Mouse (Mus musculus) forebrain, embryonic 13.5 days (tissue): ENCODE data around the gene Il4i1. TPM values are rescaled to one million over a fixed set of nuclear protein-coding genes. Genes with fewer than 3 reads are reported as not detected.

Source experiments
- ATAC-seq: fragments of 200-750 bp; cut with Nextera tagmentation; 2 replicates; pipeline ENCODE4 v1.8.0; 2017
- H3K27ac ChIP-seq: fragments of 300-500 bp; sonication (generic); 2 replicates; pipeline ENCODE4 v1.5.1; 2015; ENCODE audit warnings: inconsistent platforms, mild to moderate bottlenecking, moderate library complexity
- H3K27me3 ChIP-seq: fragments of 300-500 bp; sonication (generic); 2 replicates; pipeline ENCODE4 v1.6.1; 2015; ENCODE audit warnings: mild to moderate bottlenecking, inconsistent platforms
- H3K36me3 ChIP-seq: fragments of 300-500 bp; sonication (generic); 2 replicates; pipeline ENCODE4 v1.6.1; 2015; ENCODE audit warnings: mild to moderate bottlenecking, inconsistent platforms; ENCODE audit not compliant: poor library complexity, severe bottlenecking
- H3K4me1 ChIP-seq: fragments of 300-500 bp; sonication (generic); 2 replicates; pipeline ENCODE4 v1.6.1; 2015; ENCODE audit warnings: inconsistent platforms
- H3K4me2 ChIP-seq: fragments of 300-500 bp; sonication (generic); 2 replicates; pipeline ENCODE4 v1.6.1; 2015; ENCODE audit warnings: inconsistent platforms, mild to moderate bottlenecking, moderate library complexity
- H3K4me3 ChIP-seq: fragments of 300-500 bp; sonication (generic); 2 replicates; pipeline ENCODE4 v1.5.1; 2015; ENCODE audit warnings: mild to moderate bottlenecking, inconsistent platforms
- H3K9ac ChIP-seq: fragments of 300-500 bp; sonication (generic); 2 replicates; pipeline ENCODE4 v1.6.1; 2015; ENCODE audit warnings: mild to moderate bottlenecking, inconsistent platforms
- H3K9me3 ChIP-seq: fragments of 300-500 bp; sonication (generic); replicated peaks from 2 replicates; pipeline ENCODE4 v1.6.1; 2016; ENCODE audit warnings: inconsistent platforms
- WGBS: fragments of 180-500 bp; shearing (Covaris S2); methylation state at CpG from one replicate; pipeline ENCODE4 v1.1.7; 2015; 5-methylcytosine and 5-hydroxymethylcytosine counted together
- polyA plus RNA-seq: library from polyadenylated mRNA; unstranded; fragments of >200 nt; fragmentation: Nextera tagmentation; extraction: Ambion mirVana; gene quantifications from 2 replicates; pipeline ENCODE4 v1.2.1, GENCODE M21; 2015

Gene Il4i1
- polyA plus RNA-seq: 1.2 and 1.9 TPM in 2 replicates

DNA sequence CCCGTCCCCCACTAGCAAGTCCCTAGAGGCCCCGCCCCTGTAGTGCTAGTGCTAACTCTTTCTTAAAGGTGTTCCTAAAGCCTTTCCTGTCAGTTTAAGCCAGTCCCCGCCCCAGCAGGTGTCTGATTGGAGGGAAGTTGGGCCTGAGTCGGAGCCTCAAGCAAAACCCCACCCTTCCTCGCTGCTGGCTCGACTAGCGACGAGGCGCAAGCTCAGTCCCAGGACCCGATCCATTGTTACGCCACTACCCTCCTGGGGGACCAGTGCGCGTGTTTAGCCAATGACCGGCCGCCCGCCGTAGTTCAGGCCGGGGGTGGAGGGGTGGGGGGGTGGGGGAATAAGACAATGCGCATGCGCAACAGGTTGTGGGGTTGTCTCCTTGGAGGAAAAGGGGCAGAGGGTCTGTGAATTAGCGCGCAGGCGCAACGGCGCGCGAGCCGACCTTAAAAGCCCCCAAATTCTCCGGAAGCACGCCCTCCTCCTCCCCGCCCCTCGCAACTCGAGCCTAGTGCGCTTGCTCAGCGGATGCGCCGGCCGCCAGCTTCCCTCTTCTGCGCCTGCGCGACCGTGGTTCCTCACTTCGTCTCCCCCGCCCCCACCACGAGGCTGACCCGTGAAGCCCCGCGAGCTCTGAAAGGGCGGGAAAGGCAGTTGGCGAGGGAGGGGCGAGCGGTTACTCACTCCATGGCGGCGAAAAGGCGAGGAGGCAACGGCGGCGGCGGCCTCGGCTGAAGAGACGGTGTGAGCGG is at the start of gene Il4i1, which contains the start of gene Nup62:
TSS of gene Il4i1 (plus strand) at position 667 of the 749 bp plus-strand sequence.
TSS of gene Nup62 (plus strand) at position 368 of the 749 bp plus-strand sequence.
- Histone ChIP-seq H3K4me3 (peak within 1 kb of the TSS; percentile 84), H3K27me3 (no peaks in the 10 kb centered on the region), H3K27ac (peak within 1 kb of the TSS; percentile 94), H3K9ac (peak within 1 kb of the TSS; percentile 95), H3K36me3 (peaks cover 17% of the 10 kb centered on the region; the same call in 1 of the 2 replicates), H3K4me2 (peak within 1 kb of the TSS; percentile 84), H3K4me1 (peaks cover 47% of the 10 kb centered on the region), H3K9me3 (no peaks in the 10 kb centered on the region)
- peak; percentile 93 for ATAC-seq
- under 1% methylated on average over 58 of the region's 62 CpGs for WGBS

GRCm38 (mm10) chr7:44768129-44768528 is 48.1 kb upstream of the Il4i1 start:
- no peak overlapping the region for H3K27ac ChIP-seq
- ATAC-seq: no peak
- peaks cover 88% of the 10 kb centered on the region for H3K36me3 ChIP-seq

DNA sequence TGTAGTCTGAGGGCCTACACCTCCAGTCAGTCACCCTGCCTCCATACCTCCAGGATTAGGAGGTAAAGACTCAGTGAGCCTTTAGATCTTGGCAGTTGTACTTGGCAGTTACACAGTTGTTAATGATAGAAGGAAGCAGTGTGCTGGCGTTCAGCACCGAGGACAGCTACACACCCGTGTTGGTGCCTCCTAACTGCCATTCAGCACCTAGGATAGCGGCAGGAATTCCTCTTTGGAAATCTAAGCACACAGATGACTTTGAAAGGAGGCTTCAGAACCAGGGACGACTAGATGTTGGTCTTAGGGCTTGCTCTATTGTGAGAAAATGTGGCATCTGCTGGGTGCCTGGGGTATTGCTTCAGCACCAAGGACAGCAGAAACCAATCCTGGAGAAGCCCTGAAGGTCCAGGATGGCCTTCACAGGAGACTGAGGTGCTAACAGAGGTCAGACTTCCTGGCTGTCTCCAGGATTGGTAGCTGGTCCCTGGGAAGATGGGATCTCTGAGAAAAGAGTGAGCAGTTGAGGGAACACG is 46.1 kb upstream of the Il4i1 start:
- Histone ChIP-seq H3K27ac (no peak overlapping the region), H3K27me3 (no peaks in the 10 kb centered on the region), H3K9ac (no peak overlapping the region), H3K36me3 (peaks cover 84% of the 10 kb centered on the region), H3K4me3 (no peak overlapping the region), H3K4me1 (no peaks in the 10 kb centered on the region), H3K9me3 (no peaks in the 10 kb centered on the region), H3K4me2 (no peak overlapping the region)
- ATAC-seq: no peak
- 17% methylated on average over 6 of the region's 6 CpGs for WGBS

More at GRCm38 (mm10) chr7:44768129-44768528, 48.1 kb upstream of the Il4i1 start:
- Histone ChIP-seq H3K4me2 (no peak overlapping the region), H3K27me3 (no peaks in the 10 kb centered on the region), H3K4me3 (no peak overlapping the region), H3K4me1 (no peaks in the 10 kb centered on the region), H3K9me3 (no peaks in the 10 kb centered on the region), H3K9ac (no peak overlapping the region)
- 89% methylated on average over 5 of the region's 5 CpGs for WGBS

- Histone ChIP-seq H3K36me3 (peaks cover 80% of the 10 kb centered on the region), H3K4me3 (no peak overlapping the region), H3K9ac (no peak overlapping the region), H3K27me3 (no peaks in the 10 kb centered on the region), H3K27ac (no peak overlapping the region), H3K4me2 (no peak overlapping the region), H3K4me1 (no peaks in the 10 kb centered on the region), H3K9me3 (no peaks in the 10 kb centered on the region)
- WGBS: 90% methylated on average over 8 of the region's 8 CpGs
- no peak for ATAC-seq
These were observed 43.5 kb upstream of the Il4i1 start for GRCm38 (mm10) chr7:44772591-44773204.

GRCm38 (mm10) chr7:44776849-44777498 is 39.2 kb upstream of the Il4i1 start:
- Histone ChIP-seq H3K27me3 (no peaks in the 10 kb centered on the region), H3K36me3 (peaks cover 42% of the 10 kb centered on the region), H3K4me2 (no peak overlapping the region), H3K9me3 (no peaks in the 10 kb centered on the region), H3K9ac (no peak overlapping the region), H3K27ac (no peak overlapping the region), H3K4me1 (no peaks in the 10 kb centered on the region), H3K4me3 (no peak overlapping the region)
- no peak for ATAC-seq
- 93% methylated on average over 9 of the region's 9 CpGs for WGBS

GRCm38 (mm10) chr7:44780101-44780500 is 36.1 kb upstream of the Il4i1 start:
- H3K27ac ChIP-seq: no peak overlapping the region
- WGBS: 91% methylated on average over 8 of the region's 8 CpGs
- no peak overlapping the region for H3K4me2 ChIP-seq
- H3K36me3 ChIP-seq: peaks cover 22% of the 10 kb centered on the region
- H3K4me1 ChIP-seq: no peaks in the 10 kb centered on the region
- no peaks in the 10 kb centered on the region for H3K9me3 ChIP-seq
- H3K27me3 ChIP-seq: no peaks in the 10 kb centered on the region
- H3K4me3 ChIP-seq: no peak overlapping the region
- no peak for ATAC-seq
- H3K9ac ChIP-seq: no peak overlapping the region

GRCm38 (mm10) chr7:44789531-44789930 is 26.7 kb upstream of the Il4i1 start:
- no peak overlapping the region for H3K27ac ChIP-seq
- H3K4me3 ChIP-seq: no peak overlapping the region
- WGBS: 86% methylated on average over 3 of the region's 3 CpGs
- no peaks in the 10 kb centered on the region for H3K4me1 ChIP-seq
- H3K9me3 ChIP-seq: peaks cover 11% of the 10 kb centered on the region; the same call in 1 of the 2 replicates
- no peak overlapping the region for H3K9ac ChIP-seq
- ATAC-seq: no peak
- no peaks in the 10 kb centered on the region for H3K36me3 ChIP-seq
- H3K4me2 ChIP-seq: no peak overlapping the region
- H3K27me3 ChIP-seq: no peaks in the 10 kb centered on the region

- H3K27ac ChIP-seq: no peak overlapping the region
- 63% methylated on average over 4 of the region's 4 CpGs for WGBS
These were observed 26.1 kb upstream of the Il4i1 start for GRCm38 (mm10) chr7:44790066-44790465.

GRCm38 (mm10) chr7:44792781-44793180 is 23.4 kb upstream of the Il4i1 start:
- Histone ChIP-seq H3K4me3 (no peak overlapping the region), H3K27me3 (no peaks in the 10 kb centered on the region), H3K36me3 (no peaks in the 10 kb centered on the region), H3K9me3 (peaks cover 11% of the 10 kb centered on the region; the same call in 1 of the 2 replicates), H3K9ac (no peak overlapping the region), H3K4me1 (no peaks in the 10 kb centered on the region), H3K4me2 (no peak overlapping the region), H3K27ac (no peak overlapping the region)
- 84% methylated on average over 6 of the region's 6 CpGs for WGBS
- no peak for ATAC-seq

More at GRCm38 (mm10) chr7:44790066-44790465, 26.1 kb upstream of the Il4i1 start:
- Histone ChIP-seq H3K9ac (no peak overlapping the region), H3K4me2 (no peak overlapping the region), H3K4me3 (no peak overlapping the region), H3K27me3 (no peaks in the 10 kb centered on the region), H3K4me1 (no peaks in the 10 kb centered on the region), H3K36me3 (no peaks in the 10 kb centered on the region), H3K9me3 (peaks cover 11% of the 10 kb centered on the region; the same call in 1 of the 2 replicates)
- ATAC-seq: no peak

GRCm38 (mm10) chr7:44808927-44809326 is 7.3 kb upstream of the Il4i1 start:
- Histone ChIP-seq H3K4me2 (no peak overlapping the region), H3K27me3 (no peaks in the 10 kb centered on the region), H3K36me3 (peaks cover 16% of the 10 kb centered on the region; the same call in 1 of the 2 replicates), H3K4me1 (no peaks in the 10 kb centered on the region), H3K4me3 (no peak overlapping the region), H3K9ac (no peak overlapping the region), H3K9me3 (no peaks in the 10 kb centered on the region), H3K27ac (no peak overlapping the region)
- WGBS: 91% methylated on average over 2 of the region's 2 CpGs
- no peak for ATAC-seq

- Histone ChIP-seq H3K9me3 (no peaks in the 10 kb centered on the region), H3K4me2 (no peak overlapping the region), H3K4me1 (no peaks in the 10 kb centered on the region), H3K27me3 (no peaks in the 10 kb centered on the region), H3K36me3 (peaks cover 17% of the 10 kb centered on the region; the same call in 1 of the 2 replicates), H3K9ac (no peak overlapping the region), H3K4me3 (no peak overlapping the region), H3K27ac (no peak overlapping the region)
- 94% methylated on average over 3 of the region's 3 CpGs for WGBS
- no peak for ATAC-seq
These were observed 6.7 kb upstream of the Il4i1 start for GRCm38 (mm10) chr7:44809466-44809865.

GRCm38 (mm10) chr7:44810365-44810764 is 5.8 kb upstream of the Il4i1 start:
- WGBS: 83% methylated on average over 4 of the region's 4 CpGs
- peaks cover 17% of the 10 kb centered on the region; the same call in 1 of the 2 replicates for H3K36me3 ChIP-seq
- H3K9ac ChIP-seq: no peak overlapping the region
- no peak overlapping the region for H3K4me2 ChIP-seq
- no peak overlapping the region for H3K27ac ChIP-seq
- H3K9me3 ChIP-seq: no peaks in the 10 kb centered on the region
- peaks cover 8% of the 10 kb centered on the region for H3K4me1 ChIP-seq
- no peak overlapping the region for H3K4me3 ChIP-seq
- ATAC-seq: no peak
- no peaks in the 10 kb centered on the region for H3K27me3 ChIP-seq
